Mouse (Mus musculus): Measurements from ENCODE around the gene Hgd.
"Not testable (repeated sequence)": the region's sequence is repeated elsewhere in the genome, so short reads cannot be mapped to it uniquely, and the experiment has no call there.

Hgd gene

DNA sequence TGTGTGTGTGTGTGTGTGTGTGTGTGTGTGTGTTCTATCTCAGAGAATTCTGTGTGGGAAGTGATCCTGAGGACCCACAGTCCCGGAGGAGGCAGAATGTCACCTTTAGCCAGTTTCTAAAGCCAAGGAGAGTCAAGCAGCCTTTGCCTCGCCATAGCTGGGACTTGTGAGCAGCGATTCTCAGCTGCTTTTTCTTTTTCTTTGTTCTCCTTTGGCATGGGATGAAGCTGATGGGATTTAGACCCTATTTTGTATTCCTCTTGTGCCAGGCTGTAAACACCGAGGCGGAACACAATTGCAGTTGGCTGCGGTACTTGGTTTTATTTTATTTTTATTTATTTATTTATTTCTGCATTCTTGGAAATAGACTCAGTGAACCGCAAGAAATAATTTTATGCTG, 49.1 kb downstream of the Hgd start:
- no peak for DNase-seq (ENCODE audit: extremely low spot score)

DNA sequence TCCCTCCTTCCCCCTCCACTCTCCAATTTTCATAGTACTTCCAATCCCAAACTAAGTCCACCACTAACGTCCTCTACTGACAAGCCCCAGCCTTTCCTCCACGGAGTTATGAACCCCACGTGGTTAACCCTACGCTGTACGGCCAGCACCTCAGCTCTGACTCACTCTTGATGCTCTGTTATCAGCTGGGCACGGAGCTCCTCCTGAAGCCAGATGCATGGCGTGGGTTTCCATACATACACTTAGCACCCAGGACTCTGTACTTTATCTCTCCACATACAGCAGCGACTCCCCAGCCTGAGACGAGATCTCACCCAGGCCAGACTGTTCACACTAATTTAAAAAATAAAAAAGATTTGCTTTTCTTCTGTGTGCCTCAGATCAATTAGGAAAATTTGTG, 54.6 kb downstream of the Hgd start:
- DNase-seq (ENCODE audit: extremely low spot score) = no peak

DNA sequence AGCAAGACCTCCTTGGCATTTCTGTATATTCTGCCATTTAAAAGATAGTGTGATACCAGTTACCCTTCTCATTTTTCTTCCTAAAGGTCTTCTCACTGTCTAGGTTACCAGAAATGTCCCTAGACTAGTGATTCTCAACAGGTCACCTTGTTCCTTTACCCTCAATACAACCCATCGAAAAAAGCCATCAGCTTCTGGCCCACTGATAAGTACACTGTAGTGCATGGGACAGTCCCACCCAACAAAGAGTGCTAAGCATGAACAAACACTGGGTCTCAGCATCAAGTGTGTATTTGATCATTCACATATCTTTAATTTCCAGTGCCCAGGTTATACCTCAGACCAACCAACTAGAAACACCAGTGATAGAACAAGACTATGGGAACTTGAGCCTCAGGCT, 55.1 kb downstream of the Hgd start:
- no peak for DNase-seq (ENCODE audit: extremely low spot score)

DNA sequence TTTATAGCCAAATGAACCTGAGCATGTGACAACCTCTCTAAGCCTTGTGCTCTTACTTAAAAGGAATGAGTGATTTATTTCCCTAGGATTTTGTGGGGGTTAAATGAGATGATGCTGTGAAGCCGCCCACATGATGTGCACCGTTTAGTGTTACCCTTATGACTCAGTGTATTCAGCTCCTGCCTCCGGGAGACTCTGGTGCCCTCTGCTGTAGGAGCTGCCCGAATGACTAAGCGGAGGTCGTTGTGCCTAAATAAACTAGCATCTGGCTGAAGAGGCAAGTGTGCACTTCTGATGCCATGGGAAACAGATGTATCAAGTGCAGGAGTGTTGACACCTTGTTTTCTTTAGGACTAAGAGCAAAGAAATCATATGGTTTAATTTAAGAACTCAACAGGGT, 56.2 kb downstream of the Hgd start:
- DNase-seq (ENCODE audit: extremely low spot score) = no peak

DNA sequence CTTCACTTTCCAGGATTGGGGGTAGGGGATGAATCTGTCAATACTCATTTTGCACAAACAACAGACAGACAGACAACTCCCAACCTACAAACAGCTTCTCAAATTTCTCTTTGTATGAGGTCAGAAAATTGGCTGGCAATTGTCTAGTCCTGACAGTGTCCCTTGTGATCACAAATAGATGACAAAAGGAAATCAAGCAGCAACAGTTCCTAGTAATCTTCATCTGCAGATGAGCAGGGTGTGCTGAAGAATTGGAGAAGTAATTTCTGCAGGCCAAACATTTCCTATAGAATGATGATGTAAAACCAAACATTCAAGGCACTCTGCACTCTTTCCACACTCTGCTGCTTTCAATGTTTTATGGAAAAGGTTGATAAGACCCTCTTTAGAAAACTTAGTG, 57.8 kb downstream of the Hgd start:
- DNase-seq (ENCODE audit: extremely low spot score) = no peak

DNA sequence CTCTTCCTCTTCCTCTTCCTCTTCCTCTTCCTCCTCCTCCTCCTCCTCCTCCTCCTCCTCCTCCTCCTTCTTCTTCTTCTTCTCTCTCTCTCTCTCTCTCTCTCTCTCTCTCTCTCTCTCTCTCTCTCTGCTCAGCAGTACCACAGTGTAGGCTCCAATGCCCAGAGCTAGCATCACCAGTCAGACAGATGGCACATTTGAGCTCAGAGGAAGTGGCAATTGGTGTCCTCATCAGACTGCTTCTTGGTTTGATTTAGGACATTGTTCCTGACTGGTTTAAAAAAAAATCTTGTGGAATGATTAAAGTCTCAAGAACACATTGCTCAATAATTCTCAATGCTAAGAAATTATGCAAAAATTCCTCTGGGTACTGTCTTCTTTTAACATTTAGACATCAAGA, 60.6 kb downstream of the Hgd start:
- DNase-seq (ENCODE audit: extremely low spot score) = not testable (repeated sequence)

DNA sequence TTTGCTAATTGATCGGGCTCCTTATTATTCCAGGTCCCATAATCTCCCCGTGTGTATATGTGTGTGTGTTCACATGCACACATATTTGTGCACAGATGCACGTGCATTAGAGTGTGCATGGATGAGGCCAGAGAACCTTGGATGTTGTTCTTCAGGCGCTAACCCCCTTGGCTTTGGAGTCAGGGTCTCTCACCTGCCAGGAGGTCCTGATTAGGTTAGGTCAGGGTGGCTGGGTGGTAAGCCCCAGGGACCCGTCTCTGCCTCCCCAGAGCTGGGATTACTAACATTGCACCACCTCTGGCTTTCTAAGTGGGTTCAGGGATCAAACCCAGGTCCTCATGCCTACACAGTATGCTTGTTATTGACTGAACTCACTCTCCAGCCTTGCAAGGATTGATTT, 64.5 kb downstream of the Hgd start:
- DNase-seq (ENCODE audit: extremely low spot score) = no peak

DNA sequence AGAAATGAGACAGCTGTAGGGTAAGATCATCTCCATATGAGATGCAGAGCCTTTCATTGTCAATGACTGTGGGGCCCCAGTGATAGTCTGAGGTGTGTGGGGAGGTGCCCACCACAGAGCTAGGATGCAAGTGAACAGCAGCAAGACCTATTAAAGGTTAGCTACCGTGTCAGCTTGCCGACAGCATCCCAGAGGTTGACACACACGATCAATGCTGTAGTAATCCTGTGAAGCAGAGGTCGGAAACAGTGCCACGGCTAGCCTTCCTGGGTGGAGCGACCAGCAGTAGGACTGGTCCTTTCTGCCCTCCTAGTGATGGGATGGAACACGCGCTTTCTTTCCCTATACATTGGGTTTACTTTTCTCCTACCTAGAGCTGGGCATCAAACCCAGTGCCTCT, 65.3 kb downstream of the Hgd start:
- no peak for DNase-seq (ENCODE audit: extremely low spot score)

DNA sequence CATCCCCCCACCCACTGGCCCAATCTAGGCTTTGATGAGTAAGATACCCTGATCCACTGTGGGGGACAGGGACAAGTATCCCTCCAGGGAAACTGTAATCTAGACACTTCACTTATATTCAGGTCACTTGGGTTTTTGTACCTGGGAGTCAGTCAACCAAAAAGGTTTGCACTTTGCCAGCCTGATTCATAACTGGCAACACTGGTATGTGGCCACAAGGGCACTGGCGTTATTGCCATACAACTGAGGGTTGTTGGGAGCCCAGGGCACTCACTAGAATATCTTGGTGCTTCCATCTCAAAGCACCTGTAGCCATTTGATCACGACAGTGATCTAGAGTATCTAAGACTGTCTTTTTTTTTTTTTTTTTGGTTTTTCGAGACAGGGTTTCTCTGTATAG, 65.8 kb downstream of the Hgd start:
- DNase-seq (ENCODE audit: extremely low spot score) = no peak

DNA sequence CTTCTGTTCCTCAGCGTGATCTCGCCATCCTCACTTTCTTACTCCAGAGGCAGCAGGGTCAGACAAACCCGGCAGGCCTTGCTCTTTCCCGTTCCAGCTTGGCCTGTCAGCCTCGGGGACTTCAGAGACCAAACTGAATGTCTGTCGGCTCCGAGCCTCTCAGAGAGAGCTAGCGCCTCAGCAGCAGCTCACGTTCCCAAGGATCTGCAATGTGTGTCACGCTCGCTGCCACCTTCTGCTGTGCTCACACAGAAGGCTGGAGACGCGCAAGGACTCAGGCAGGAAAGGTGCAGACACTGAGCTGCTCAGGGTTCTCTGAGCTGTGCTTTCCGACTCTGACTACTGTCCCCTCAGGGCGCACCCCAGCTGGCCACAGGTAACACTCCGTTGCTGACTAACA, 67.1 kb downstream of the Hgd start:
- no peak for DNase-seq (ENCODE audit: extremely low spot score)

DNA sequence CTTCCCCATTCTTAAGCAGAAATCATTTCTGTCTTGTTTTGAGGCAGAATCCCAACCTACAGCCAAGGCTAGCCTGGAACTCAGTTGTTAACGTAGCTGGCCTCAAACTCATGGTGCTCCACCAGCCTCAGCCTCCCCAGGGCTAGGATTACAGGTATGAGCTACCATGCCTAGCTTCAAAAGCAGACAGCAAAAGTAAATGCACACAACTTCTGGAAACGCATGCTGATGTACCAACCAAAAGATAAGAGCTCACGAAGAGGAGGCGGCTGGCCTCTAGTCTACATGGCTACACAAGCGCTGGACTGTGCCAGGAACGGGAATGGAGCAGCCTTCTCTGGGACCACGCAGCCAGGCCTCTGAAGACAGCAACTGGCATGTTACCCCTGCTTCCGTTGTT, 68.0 kb downstream of the Hgd start:
- no peak for DNase-seq (ENCODE audit: extremely low spot score)

DNA sequence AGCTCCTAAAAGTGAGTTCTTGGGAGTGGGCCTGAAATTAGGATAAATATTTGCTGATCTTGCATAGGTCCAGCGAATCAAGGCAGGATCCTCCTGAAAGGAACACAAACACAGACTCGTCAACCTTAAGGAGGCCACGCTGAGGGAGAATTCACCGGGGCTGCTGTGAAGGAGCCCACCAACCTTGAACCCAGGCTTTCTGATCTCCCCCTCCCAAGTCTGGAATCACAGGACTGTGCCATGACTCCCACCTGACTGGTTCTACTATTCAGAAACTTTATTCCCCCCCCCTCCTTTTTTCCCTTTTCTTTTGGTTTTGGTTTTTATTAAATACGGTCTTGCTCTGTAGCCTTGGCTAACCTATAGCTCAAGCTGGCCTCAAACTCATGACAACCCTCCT, 69.1 kb downstream of the Hgd start:
- DNase-seq (ENCODE audit: extremely low spot score) = no peak

DNA sequence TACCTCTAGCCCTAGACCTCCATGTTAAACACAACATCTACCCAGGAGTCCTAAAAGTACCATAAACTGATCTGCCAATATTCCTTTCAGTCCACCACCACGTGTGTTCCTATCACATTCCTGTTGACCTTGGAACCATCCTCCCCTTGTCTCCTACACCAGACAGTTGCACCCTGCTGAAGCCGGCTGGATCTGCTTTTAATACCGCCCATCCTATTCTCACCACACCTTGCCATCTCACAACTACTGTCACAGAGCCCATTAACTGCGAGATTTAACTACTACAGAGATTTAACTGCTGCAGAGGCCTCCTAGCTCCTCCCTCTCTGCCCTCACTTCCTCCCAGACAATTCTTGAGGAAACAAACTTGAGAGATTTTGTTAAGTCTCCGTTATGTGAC, 71.5 kb downstream of the Hgd start:
- DNase-seq (ENCODE audit: extremely low spot score) = no peak

DNA sequence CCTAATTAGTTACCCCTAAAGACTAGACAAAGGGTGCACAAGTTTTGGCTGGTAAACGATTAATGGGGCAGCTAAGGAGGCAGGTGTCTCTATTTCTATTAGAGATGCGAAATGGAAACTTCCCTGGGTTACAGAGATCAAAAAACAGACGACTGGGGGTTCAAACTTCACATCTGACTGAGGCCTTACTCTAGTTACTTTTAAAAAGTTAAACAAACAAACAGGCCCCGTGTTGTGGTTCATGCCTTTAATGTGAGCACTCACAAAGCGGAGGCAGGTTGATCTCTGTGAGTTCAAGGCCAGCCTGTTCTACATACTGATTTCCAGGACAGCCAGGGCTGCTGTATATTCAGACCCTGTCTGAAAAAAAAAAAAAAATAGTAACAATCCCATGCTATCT, 72.7 kb downstream of the Hgd start:
- DNase-seq (ENCODE audit: extremely low spot score) = no peak

DNA sequence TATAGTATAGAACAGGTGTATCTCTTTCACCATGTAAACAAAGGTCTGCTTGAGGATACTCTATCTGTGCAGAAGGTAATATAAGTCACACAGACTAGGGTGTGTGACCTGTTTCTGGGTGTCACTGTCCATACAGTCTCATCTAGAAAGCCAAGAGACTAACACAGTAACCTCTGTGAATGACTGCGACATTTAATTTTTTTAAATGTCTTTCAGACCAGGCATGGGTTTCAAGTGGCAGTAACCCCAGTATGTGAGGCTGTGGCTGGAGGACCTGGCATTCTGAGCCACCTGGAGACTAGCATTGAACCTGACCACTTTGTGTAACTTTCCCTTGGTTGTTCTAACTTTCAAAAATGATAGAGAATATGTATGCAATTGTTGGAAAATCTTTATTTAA, 73.1 kb downstream of the Hgd start:
- DNase-seq (ENCODE audit: extremely low spot score) = no peak

DNA sequence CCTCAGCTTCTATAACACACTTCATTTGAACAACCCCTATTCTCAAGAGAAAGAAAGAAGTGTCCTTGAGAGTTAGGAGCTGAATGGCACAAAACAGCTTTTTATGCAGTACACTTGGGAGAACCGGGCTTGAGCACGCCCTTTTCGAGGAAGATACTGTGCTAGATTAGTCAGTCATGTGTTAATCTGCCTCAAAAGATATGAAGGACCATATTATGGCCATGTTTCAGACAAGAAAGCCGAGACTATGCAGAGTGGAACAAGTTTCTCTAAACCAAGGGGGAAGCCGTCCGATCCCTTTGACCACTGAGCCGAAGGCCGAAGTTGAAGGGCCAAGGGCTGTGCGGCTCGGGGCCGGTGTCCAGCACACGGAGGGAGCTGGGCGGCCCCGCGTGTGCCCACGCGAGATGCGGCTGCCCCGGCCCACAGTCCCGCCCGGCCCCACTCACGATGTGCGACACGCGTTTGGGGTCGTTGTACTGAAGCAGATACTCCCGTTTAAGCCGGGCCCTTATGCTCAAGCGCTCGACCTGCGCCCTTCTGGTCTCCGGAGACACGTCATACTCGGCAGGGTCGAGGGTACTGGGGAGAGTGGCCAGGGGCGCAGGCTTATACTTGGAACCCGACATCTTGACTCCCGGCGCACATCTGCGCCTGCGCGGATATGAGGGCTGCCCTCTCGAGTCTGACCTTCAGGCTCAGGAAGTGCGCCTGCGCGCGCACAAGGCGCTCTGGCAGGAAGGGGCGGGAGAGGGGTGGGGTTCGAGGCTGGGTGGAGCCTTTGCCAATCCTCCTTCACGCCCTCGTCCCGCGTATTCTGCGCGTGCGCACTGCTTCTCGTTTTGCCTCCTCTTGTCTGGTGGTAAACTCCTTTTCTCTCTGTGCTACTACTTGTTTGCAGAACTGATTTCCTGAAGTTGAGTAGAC, 74.0 kb downstream of the Hgd start, which contains the start of gene Ndufb4:
TSS of gene Ndufb4 (minus strand) at position 723 of the 927 bp plus-strand sequence.
- DNase-seq (ENCODE audit: extremely low spot score) = peak; percentile 98

DNA sequence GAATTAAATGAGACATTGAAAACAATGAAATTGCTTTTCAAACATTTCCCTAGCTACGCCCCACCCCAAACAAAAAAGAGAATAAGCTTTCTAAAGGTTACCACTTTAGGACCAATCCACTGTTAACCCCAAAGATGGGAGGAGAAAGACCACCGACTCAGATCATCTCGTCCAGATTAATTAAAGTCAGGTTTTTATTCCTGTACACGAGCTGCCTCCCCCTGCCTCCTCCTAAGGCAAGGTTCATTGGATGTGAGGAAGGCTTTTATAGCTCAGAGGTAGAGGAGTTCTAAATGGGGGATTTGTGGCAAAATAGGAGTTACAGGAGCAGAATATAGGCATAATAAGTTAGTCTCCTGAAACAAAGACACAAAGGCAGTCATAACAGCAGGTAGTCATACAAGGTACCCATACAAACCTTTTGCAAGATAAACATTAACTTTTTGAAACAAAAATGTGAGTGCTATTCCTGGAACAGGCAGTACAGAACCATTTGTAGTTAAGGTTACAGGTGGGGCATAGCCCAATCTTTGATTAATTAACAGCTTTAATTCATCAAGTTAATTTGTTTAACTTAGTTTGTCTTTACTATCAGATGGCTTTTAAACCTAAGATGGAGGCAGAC, 75.0 kb downstream of the Hgd start:
- no peak for DNase-seq (ENCODE audit: extremely low spot score)

DNA sequence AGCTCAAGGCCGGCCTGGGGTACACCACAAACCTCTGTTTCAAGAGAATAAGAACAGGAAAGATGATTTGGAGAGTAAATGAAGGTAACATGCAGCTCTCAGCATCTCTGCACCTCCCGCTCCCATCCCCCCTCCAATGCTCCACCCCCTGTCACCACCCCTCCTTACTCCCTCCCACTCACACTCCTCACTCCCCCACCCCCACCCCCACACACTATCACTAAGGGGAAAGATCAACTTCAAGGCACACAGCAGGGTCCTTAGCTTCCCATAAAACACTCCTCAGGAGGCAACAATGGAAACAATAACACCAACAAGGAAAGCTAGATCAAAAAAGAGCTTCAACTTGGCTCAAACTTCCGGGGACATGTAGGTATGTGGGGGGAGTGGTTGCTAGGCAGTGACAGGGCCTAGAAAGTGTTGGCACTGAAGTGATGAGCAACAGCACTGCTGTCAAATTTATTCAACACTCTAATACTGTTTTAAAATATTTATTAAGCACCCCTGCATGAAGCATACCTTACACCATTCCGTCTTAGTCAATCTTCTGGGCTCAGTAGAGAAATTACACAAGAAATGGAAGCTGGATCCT, 75.9 kb downstream of the Hgd start:
- DNase-seq (ENCODE audit: extremely low spot score) = peak; percentile 15

DNA sequence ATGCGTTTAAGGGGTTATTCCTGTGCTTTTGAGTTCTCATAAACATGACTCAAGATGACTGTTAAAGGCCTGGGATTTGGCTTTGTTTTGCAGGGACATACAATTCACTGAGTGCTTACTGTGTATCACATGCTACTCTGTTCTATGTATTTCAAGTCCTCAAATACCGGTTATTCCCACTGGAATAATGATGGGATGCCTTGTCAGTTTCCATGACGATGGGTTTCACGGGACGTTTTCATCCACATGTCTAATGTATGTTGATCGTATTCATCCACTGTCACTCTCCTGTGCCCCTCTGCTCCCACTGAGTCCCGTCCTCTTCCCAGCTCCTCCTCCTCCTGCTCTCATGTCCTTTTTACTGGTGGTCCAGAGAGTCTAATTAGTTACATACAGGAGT, 76.8 kb downstream of the Hgd start:
- no peak for DNase-seq (ENCODE audit: extremely low spot score)

DNA sequence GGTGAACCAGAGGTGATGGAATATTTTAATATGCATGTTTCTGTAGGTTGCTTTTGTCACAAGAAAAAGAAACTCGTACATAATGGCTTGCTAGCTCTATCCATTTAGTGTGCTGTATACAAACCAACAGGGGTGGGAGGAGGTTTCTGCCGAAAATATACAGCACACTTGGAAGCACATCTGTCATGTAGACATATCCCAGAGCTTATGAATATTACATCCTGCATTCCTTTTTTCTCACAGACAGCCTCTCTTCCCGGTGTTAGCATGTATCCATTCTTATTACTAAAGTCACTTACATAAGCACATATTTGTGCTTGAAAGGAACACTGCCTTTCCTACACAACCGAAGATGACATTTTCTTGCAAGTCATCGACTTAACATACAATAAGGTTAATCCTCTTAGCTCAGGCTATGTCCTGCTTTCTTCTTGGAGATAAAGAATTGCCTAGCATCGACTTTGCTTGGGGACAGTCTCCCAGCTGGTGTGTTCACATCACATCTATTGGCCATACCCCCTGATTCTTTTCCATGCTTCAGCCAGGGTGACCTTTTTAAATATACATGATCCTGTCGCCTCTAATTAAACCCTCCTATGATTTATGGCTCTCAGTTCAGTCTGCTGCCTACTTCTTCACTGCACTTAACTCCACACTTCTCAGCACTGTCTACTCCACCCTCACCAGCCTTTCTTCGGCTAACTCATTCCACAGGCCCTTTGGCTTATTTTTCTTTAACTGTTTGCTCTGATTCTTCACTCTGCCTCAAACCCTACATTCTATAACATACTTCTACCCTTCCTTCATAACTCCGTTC, 83.9 kb downstream of the Hgd start:
- DNase-seq (ENCODE audit: extremely low spot score) = no peak

DNA sequence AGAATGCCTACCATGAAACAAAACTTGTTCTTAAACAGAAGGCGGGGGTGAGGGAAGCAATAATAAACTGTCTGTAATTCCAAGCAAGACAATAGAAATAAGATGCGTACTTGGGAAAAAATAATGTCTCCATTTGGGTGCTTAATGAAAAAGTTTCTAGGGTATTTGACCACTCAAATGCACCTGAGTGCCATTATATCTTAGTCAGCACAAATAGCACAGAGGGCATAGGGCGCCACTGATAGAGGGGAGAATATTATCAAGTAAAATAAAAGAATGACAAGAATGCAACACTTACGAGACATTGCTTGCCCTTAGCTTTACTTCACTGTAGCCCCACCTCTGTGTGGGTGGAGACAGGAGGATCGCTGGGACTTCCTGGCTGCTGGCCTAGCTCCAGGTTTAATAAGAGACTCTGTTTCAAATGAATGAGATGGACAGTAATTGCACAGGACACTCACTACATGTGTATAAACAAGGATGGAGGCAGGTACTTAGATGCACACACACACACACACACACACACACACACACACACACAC, 85.5 kb downstream of the Hgd start:
- no peak for DNase-seq (ENCODE audit: extremely low spot score)
